ENCODE assay signal across 12 mouse cellular contexts in genomic region chr9:60749105-60749504, GRCm38 (mm10). TPM values are rescaled to one million over a fixed set of nuclear protein-coding genes. Genes with fewer than 3 reads are reported as not detected.
DNase-seq lines count a peak whose midpoint lies in the region; ATAC-seq and TF ChIP-seq lines count a peak whose summit lies in the region.
"Had no signal": no experiment of that assay in that cellular context is flagged by ENCODE, and none has a peak within 500 bp of the region (broad histone marks: within the 10 kb centered on the region; RNA-seq: fewer than 3 reads in every experiment).

No protein-coding gene starts in this region.

- no peak overlapping the region for H3K9ac ChIP-seq in hindbrain, embryonic 11.5 days (ENCODE audit: low read depth, low read length)
- H3K9ac ChIP-seq: embryonic facial prominence, embryonic 13.5 days; forebrain, embryonic 13.5 days had no signal

- TF ChIP-seq POLR2A in kidney, adult 2 months (IDR thresholded peaks at IDR 0.05; ENCODE audit: low read depth, low read length), result no peak
- no peak for TF ChIP-seq POLR2A in bone marrow, adult 2 months (IDR thresholded peaks at IDR 0.05; ENCODE audit: borderline replicate concordance, control insufficient read depth, low read depth, low read length)

- no peak overlapping the region for H3K4me3 ChIP-seq in kidney, adult 2 months (ENCODE audit: insufficient read depth, low read depth, low read length)
- H3K4me3 ChIP-seq in bone marrow, adult 2 months (replicated peaks; ENCODE audit: control insufficient read depth, low read depth, low read length), result no peak overlapping the region
- H3K4me3 ChIP-seq in hindbrain, embryonic 11.5 days (ENCODE audit: low read depth, low read length), result no peak overlapping the region
- H3K4me3 ChIP-seq: embryonic facial prominence, embryonic 13.5 days; forebrain, embryonic 13.5 days had no signal

- 0 out of 2 replicates have a peak, but pooled peaks have one; percentile 25 for TF ChIP-seq CTCF in kidney, adult 2 months (conservative IDR thresholded peaks at IDR 0.05; ENCODE audit: insufficient read depth, insufficient read length, low read depth, low read length)
- TF ChIP-seq CTCF in bone marrow, adult 2 months (IDR thresholded peaks at IDR 0.05; ENCODE audit: control insufficient read depth, insufficient read depth, low read length), result peak; percentile 2; the same call in 1 of the 2 replicates

- no peak overlapping the region for H3K27ac ChIP-seq in kidney, adult 2 months (ENCODE audit: insufficient read depth, low read depth, low read length)
- no peak overlapping the region for H3K27ac ChIP-seq in bone marrow, adult 2 months (ENCODE audit: control insufficient read depth, insufficient read depth, low read depth, low read length, poor library complexity)
- no peak overlapping the region for H3K27ac ChIP-seq in hindbrain, embryonic 11.5 days (ENCODE audit: low read depth, low read length)
- H3K27ac ChIP-seq: embryonic facial prominence, embryonic 13.5 days; forebrain, embryonic 13.5 days had no signal

- H3K27me3 ChIP-seq in kidney, adult 2 months (replicated peaks; ENCODE audit: control insufficient read depth, insufficient read depth, low read length), result no peaks in the 10 kb centered on the region
- no peaks in the 10 kb centered on the region for H3K27me3 ChIP-seq in hindbrain, embryonic 11.5 days (ENCODE audit: control insufficient read depth, insufficient read depth, low read length)

- no peaks in the 10 kb centered on the region for H3K4me1 ChIP-seq in kidney, adult 2 months (ENCODE audit: control insufficient read depth, insufficient read depth, low read length)
- H3K4me1 ChIP-seq in bone marrow, adult 2 months (ENCODE audit: control insufficient read depth, insufficient read depth, low read length), result no peaks in the 10 kb centered on the region
- no peaks in the 10 kb centered on the region for H3K4me1 ChIP-seq in hindbrain, embryonic 11.5 days (replicated peaks; ENCODE audit: control insufficient read depth, insufficient read depth, low read length)
- H3K4me1 ChIP-seq: embryonic facial prominence, embryonic 13.5 days; forebrain, embryonic 13.5 days had no signal

- no peak overlapping the region for H3K4me2 ChIP-seq in hindbrain, embryonic 11.5 days (replicated peaks; ENCODE audit: low read depth, low read length)
- H3K4me2 ChIP-seq: embryonic facial prominence, embryonic 13.5 days; forebrain, embryonic 13.5 days had no signal

- H3K9me3 ChIP-seq in hindbrain, embryonic 11.5 days (ENCODE audit: control insufficient read depth, low read length), result no peaks in the 10 kb centered on the region

- no peak for DNase-seq in kidney, adult 2 months
- DNase-seq in kidney, adult 9 months, result no peak
- DNase-seq in thymus, postnatal 4 days, result peak; percentile 39
- DNase-seq in thymus, postnatal 25 days, result no peak
- no peak for DNase-seq in adrenal gland, adult 18-20 months (ENCODE audit: low spot score in 2 of 2)
- no peak for DNase-seq in hindbrain, embryonic 11.5 days (ENCODE audit: low spot score)
- DNase-seq: cerebellum, postnatal 25 days; gastrocnemius, postnatal 14 days had no signal

- ATAC-seq in hindbrain, embryonic 11.5 days (ENCODE audit: low FRiP score), result no peak
- ATAC-seq: forebrain, embryonic 13.5 days; inflammation-experienced regulatory T-cells, adult 6 months had no signal

- no peaks in the 10 kb centered on the region for H3K36me3 ChIP-seq in kidney, adult 2 months (ENCODE audit: control insufficient read depth, insufficient read depth, low read length)
- H3K36me3 ChIP-seq in hindbrain, embryonic 11.5 days (ENCODE audit: control insufficient read depth, insufficient read depth, low read length), result no peaks in the 10 kb centered on the region
- H3K36me3 ChIP-seq: embryonic facial prominence, embryonic 13.5 days had no signal

- WGBS in kidney, adult 2 months, result 96% methylated on average over 2 of the region's 2 CpGs
- 85% methylated on average over 2 of the region's 2 CpGs for WGBS in bone marrow, adult 2 months
- 87% methylated on average over 2 of the region's 2 CpGs for WGBS in hindbrain, embryonic 11.5 days

RNA-seq across cellular contexts. Expression of gene Larp6, which starts 36.3 kb away (rescaled TPM):
- polyA plus RNA-seq in kidney, adult 2 months (2012; rRNA removed), result 1.6 and 1.7 TPM in 2 replicates
- not detected in 2 replicates for polyA plus RNA-seq in bone marrow, adult 2 months (2011; ENCODE audit: insufficient read depth, insufficient read length, low replicate concordance, missing spikeins)
- total RNA-seq in adrenal gland, adult 18-20 months (2021), result 1 to 10 TPM; 2.5 to 3.5 TPM
- polyA plus RNA-seq in hindbrain, embryonic 11.5 days (2014; fragmentation: Nextera tagmentation; extraction: Ambion mirVana), result 1.9 and 2.1 TPM in 2 replicates
- polyA plus RNA-seq: inflammation-experienced regulatory T-cells, adult 6 months had no signal

RNA-seq across cellular contexts. Expression of gene Uaca, which starts 45.2 kb away (rescaled TPM):
- polyA plus RNA-seq in kidney, adult 2 months (2012; rRNA removed), result 13.5 and 16.4 TPM in 2 replicates
- polyA plus RNA-seq in bone marrow, adult 2 months (2011; ENCODE audit: insufficient read depth, insufficient read length, low replicate concordance, missing spikeins), result 2.9 and 3.8 TPM in 2 replicates
- 10 to 100 TPM; 29.2 to 32.0 TPM for total RNA-seq in adrenal gland, adult 18-20 months (2021)
- 22.3 and 22.5 TPM in 2 replicates for polyA plus RNA-seq in hindbrain, embryonic 11.5 days (2014; fragmentation: Nextera tagmentation; extraction: Ambion mirVana)
